Mouse (Mus musculus) neural tube, embryonic 15.5 days (tissue): ENCODE results near the gene Sla2. TPM values are rescaled to one million over a fixed set of nuclear protein-coding genes. Genes with fewer than 3 reads are reported as not detected.

Experiments used
- polyA plus RNA-seq: library from polyadenylated mRNA; unstranded; fragments of >200 nt; fragmentation: Nextera tagmentation; extraction: Ambion mirVana; gene quantifications from 2 replicates; pipeline ENCODE4 v1.2.1, GENCODE M21; 2015

The Sla2 gene
- polyA plus RNA-seq, 1 experiment from 2014 or later: 0.22 TPM

Other genes with a start within 250 kb of the Sla2 start
- 40.8 and 169 TPM in 2 replicates for gene Myl9, start 111.8 kb downstream of the Sla2 start, polyA plus RNA-seq
- gene Tgif2, start 47.2 kb downstream of the Sla2 start, polyA plus RNA-seq: 10.3 and 16.5 TPM in 2 replicates
- 7.6 and 8.9 TPM in 2 replicates for gene 4930518I15Rik, start 29.2 kb downstream of the Sla2 start, polyA plus RNA-seq
- gene Rab5if, start 24.1 kb downstream of the Sla2 start, polyA plus RNA-seq: 152 TPM in 2 replicates
- gene Ndrg3, start 104.9 kb upstream of the Sla2 start, polyA plus RNA-seq: 158 and 168 TPM in 2 replicates
- gene Dsn1, start 120.0 kb upstream of the Sla2 start, polyA plus RNA-seq: 8.3 and 13.8 TPM in 2 replicates
- gene Soga1, start 192.1 kb upstream of the Sla2 start, polyA plus RNA-seq: 3.3 and 4.9 TPM in 2 replicates
- gene Tldc2, start 199.9 kb upstream of the Sla2 start, polyA plus RNA-seq: 0.43 TPM in 1 of 2 replicates, not detected in the other
- 11.9 and 14.6 TPM in 2 replicates for gene Samhd1, start 248.1 kb upstream of the Sla2 start, polyA plus RNA-seq